Mouse (Mus musculus) ES-Bruce4 (cell line): ENCODE measurements around the gene Hoxa2. TPM values are rescaled to one million over a fixed set of nuclear protein-coding genes. Genes with fewer than 3 reads are reported as not detected.
A peak's percentile ranks its signal among the peaks of the same experiment; 100 is the strongest.

ENCODE experiments used
- H3K27ac ChIP-seq: 2 replicates; pipeline ENCODE4 v1.5.1; 2012; ENCODE audit warnings: low read length, inconsistent platforms; ENCODE audit not compliant: insufficient read depth
- H3K27me3 ChIP-seq: 2 replicates; pipeline ENCODE4 v1.6.1; 2012; ENCODE audit warnings: mild to moderate bottlenecking, low read length, inconsistent platforms; ENCODE audit not compliant: control insufficient read depth, poor library complexity, insufficient read depth, severe bottlenecking
- H3K36me3 ChIP-seq: 2 replicates; pipeline ENCODE4 v1.6.1; 2012; ENCODE audit warnings: inconsistent platforms, mild to moderate bottlenecking, low read length, moderate library complexity; ENCODE audit not compliant: control insufficient read depth, poor library complexity, insufficient read depth, severe bottlenecking
- H3K4me1 ChIP-seq: one replicate; pipeline ENCODE4 v1.8.1; 2011; ENCODE audit warnings: low read length; ENCODE audit not compliant: control insufficient read depth, insufficient read depth
- H3K4me3 ChIP-seq: 2 replicates; pipeline ENCODE4 v1.5.1; 2011; ENCODE audit warnings: low read depth, mild to moderate bottlenecking, low read length
- H3K9ac ChIP-seq: 2 replicates; pipeline ENCODE4 v1.6.1; 2012; ENCODE audit warnings: low read depth, mild to moderate bottlenecking, inconsistent platforms; ENCODE audit not compliant: poor library complexity, severe bottlenecking
- H3K9me3 ChIP-seq: replicated peaks from 2 replicates; pipeline ENCODE4 v1.6.1; 2012; ENCODE audit warnings: mild to moderate bottlenecking, low read length, inconsistent platforms; ENCODE audit not compliant: control insufficient read depth, poor library complexity, insufficient read depth, severe bottlenecking
- CTCF ChIP-seq: IDR thresholded peaks from one replicate; pipeline ENCODE4 v1.8.1; 2011; ENCODE audit warnings: low read depth, low read length
- EP300 ChIP-seq: IDR thresholded peaks from 2 replicates; pipeline ENCODE4 v1.6.1; 2011; ENCODE audit warnings: low read depth, low read length; ENCODE audit not compliant: insufficient read depth
- POLR2A ChIP-seq: IDR thresholded peaks from one replicate; pipeline ENCODE4 v1.8.1; 2011; ENCODE audit warnings: low read length; ENCODE audit not compliant: insufficient read depth
- polyA plus RNA-seq: library from polyadenylated mRNA; stranded (reverse); fragments of >200 nt; gene quantifications from 2 replicates; pipeline ENCODE4 v1.2.4, GENCODE M21; 2011; ENCODE audit warnings: low read depth; ENCODE audit not compliant: missing spikeins, insufficient read depth, insufficient read length

The Hoxa2 gene
- polyA plus RNA-seq, 1 experiment = not detected

DNA sequence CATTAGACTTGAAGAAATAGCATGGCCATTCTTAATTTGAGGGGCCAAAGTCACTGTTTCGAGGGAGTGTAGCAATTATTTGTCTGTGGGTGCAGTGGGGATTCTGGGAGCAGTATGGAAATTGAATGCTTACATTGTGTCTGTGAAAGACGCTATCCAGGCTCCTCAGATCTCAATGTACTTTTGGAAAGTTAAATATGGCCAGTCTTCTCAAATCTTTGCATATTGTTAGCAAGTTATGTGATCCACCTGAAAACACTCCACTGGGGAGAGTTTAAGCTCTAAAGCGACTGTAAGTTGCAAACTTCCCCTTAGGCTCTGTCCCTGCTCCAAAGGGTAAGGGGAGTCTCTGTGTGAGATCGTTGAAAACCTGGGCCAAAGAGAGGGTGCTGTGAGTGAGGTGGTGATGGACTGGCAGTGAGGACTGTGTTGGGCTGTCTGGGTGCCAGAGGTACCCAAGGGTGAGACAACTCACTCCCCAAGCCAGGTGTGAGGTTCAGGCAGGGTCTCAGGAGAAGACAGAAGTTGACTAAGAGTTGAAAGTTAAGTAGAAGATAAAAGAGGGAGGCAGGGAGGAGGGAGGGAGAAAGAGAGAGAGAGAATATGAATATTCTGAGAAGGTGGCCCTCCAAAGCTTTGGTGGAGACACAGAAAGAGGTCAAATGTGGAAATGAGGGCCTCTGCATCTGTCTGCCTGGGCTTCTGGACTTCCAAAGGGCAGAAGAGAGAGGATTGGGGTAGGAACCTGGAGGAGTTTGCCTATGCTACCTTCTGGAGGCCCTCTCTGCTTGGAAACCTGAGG is 42.5 kb upstream of the Hoxa2 start:
- H3K27ac ChIP-seq = no peak overlapping the region
- H3K36me3 ChIP-seq = no peaks in the 10 kb centered on the region
- peaks cover 30% of the 10 kb centered on the region for H3K27me3 ChIP-seq
- H3K9me3 ChIP-seq = no peaks in the 10 kb centered on the region
- no peak overlapping the region for H3K4me3 ChIP-seq
- TF ChIP-seq CTCF (no peak), EP300 (no peak), POLR2A (no peak)
- no peaks in the 10 kb centered on the region for H3K4me1 ChIP-seq
- no peak overlapping the region for H3K9ac ChIP-seq

DNA sequence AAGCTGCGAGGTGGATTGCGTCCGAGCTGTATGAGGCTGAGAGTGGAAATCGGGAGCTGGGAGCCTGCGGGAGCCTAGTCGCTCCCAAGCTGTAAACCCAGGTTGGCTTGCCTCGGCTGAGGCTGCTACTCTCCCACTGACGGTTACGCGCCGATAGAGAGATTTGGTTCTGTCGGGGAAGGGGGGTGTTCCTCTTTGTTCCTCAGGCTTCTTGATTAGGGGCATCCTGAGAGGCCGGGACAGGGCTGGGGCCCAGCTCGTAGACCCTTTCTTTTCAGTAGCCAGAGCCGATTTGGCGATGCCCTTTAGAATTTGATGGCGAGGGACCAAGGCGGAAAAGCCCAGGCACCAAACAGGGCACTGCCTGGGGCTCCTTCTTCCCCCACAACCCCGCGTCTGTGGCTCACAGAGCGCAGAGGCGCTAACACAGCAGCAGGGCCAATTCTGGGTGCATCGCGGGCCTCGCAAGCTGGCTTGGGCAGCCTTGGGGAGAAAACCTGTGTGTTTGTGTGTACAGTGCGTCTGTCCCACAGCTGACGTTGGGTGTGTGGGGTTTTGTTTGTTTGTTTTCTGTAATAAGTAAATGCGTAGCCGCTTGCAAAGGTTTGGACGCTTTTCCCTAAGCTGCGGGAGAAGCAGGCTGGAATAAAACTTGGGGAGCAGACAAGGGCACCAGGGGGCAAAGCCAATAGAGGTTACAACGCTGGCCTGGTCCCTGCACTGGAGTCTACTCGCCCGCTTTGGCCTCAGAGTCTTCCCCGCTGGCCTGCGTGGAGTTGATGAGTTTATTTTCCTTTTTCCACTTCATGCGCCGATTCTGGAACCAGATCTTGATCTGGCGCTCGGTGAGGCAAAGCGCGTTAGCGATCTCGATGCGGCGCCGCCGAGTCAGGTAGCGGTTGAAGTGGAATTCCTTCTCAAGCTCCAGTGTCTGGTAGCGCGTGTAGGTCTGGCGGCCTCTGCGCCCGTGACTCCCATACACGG is 41.3 kb upstream of the Hoxa2 start:
- Histone ChIP-seq H3K9ac (0 out of 2 replicates have a peak overlapping the region, but pooled peaks have one; percentile 4), H3K9me3 (no peaks in the 10 kb centered on the region), H3K27ac (no peak overlapping the region), H3K4me3 (peak overlapping the region; percentile 7; the same call in 1 of the 2 replicates), H3K36me3 (no peaks in the 10 kb centered on the region), H3K4me1 (no peaks in the 10 kb centered on the region), H3K27me3 (peaks cover 38% of the 10 kb centered on the region)
- TF ChIP-seq CTCF = no peak
- no peak for TF ChIP-seq EP300
- TF ChIP-seq POLR2A = no peak

DNA sequence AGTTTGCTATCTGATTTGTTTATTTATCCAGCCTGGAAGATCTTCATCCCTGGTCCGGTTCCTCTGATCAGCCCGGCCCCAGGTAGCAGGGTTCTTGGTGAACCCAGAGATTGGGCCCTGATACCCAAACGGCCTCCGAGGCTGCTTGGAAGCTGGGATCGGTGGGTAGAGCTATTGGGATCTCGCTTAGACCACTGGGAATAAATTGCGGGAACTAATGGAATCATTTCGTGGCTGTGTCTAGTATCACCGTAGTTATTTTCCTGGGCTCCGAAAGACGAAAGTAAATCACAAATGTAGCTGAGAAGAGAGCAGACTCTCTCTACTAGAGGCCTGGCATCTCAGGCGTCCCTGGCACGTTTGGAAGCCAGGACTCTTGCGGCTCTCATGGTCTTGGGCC is 40.6 kb upstream of the Hoxa2 start:
- no peak overlapping the region for H3K4me3 ChIP-seq

DNA sequence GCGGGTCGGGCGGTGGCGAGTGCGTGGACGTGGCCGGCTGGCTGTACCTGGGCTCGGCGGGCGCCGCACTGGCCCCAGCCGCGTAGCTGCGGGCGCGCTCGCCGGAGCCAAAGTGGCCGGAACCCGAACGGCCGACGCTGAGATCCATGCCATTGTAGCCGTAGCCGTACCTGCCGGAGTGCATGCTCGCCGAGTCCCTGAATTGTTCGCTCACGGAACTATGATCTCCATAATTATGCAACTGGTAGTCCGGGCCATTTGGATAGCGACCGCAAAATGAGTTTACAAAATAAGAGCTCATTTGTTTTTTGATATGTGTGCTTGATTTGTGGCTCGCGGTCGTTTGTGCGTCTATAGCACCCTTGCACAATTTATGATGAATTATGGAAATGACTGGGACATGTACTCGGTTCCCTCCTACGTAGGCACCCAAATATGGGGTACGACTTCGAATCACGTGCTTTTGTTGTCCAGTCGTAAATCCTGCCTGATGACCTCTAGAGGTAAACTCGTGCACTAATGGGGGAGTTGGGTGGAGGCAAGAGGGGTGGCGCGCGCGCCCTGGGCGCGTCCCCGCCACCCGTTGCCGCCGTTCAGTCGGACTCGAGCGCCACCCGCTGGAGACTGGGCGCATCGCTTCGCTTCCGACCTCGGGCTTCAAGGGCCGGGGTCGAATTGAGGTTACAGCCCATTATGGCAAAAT is 39.6 kb upstream of the Hoxa2 start, which contains the start of gene Hoxa5:
Gene Hoxa5 (minus strand): TSS at position 538 of the 703 bp plus-strand sequence.
- peaks cover 32% of the 10 kb centered on the region for H3K27me3 ChIP-seq
- peak within 1 kb of the TSS; percentile 43 for H3K9ac ChIP-seq
- TF ChIP-seq POLR2A (no peak), EP300 (no peak; the same call in 1 of the 2 replicates), CTCF (peak; percentile 82)
- H3K9me3 ChIP-seq = no peaks in the 10 kb centered on the region
- no peaks in the 10 kb centered on the region for H3K36me3 ChIP-seq
- peak within 1 kb of the TSS; percentile 72 for H3K4me3 ChIP-seq
- no peaks in the 10 kb centered on the region for H3K4me1 ChIP-seq
- H3K27ac ChIP-seq = no peak within 1 kb of the TSS

More for the DNA sequence above, 40.6 kb upstream of the Hoxa2 start:
- Histone ChIP-seq H3K36me3 (no peaks in the 10 kb centered on the region), H3K27me3 (peaks cover 39% of the 10 kb centered on the region), H3K27ac (no peak overlapping the region), H3K9ac (0 out of 2 replicates have a peak overlapping the region, but pooled peaks have one; percentile 4), H3K4me1 (no peaks in the 10 kb centered on the region), H3K9me3 (no peaks in the 10 kb centered on the region)
- no peak for TF ChIP-seq CTCF
- no peak for TF ChIP-seq POLR2A
- no peak for TF ChIP-seq EP300

DNA sequence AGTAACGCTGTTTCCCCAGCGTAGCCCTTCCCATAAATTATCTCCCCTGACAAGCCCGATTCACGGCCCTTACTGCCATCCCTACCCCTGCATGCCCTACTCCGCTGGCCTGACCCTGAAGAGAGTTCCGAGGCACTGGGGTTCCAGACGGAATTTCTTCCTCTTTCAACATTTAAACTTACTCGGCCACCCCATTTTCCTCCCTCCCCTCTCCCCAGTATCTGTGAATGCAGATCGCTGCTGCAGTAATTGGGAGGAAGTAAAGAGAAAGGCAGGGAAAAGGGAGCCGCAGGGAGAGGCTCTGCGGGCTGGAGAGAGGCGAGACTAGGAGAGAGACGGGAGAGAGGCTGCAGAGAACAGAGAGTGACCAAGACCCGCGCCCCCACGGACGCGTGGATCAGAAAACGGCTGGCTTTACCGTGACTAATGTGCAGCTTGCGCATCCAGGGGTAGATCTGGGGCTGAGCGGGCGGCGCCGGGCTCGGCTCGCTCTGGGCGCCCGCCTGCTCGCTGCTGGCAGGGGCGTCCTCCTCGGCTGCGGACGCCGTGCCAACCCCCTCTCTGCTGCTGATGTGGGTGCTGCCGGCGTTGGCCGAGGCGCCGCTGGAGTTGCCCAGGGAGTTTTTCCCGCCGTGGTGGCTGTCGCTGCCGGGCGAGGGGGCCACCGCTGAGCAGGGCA is 38.9 kb upstream of the Hoxa2 start:
- Histone ChIP-seq H3K9ac (peak overlapping the region; percentile 43), H3K36me3 (no peaks in the 10 kb centered on the region), H3K9me3 (no peaks in the 10 kb centered on the region), H3K27me3 (peaks cover 35% of the 10 kb centered on the region), H3K4me1 (no peaks in the 10 kb centered on the region), H3K4me3 (peak overlapping the region; percentile 72), H3K27ac (no peak overlapping the region)
- TF ChIP-seq EP300 (no peak), CTCF (no peak), POLR2A (no peak)
